Mouse (Mus musculus) lung, embryonic 16.5 days (tissue): ENCODE data around the gene Vsx1. TPM values are rescaled to one million over a fixed set of nuclear protein-coding genes. Genes with fewer than 3 reads are reported as not detected.
A peak's percentile ranks its signal among the peaks of the same experiment; 100 is the strongest.

ENCODE experiments used
- ATAC-seq: fragments of 200-750 bp; cut with Nextera tagmentation; 2 replicates; pipeline ENCODE4 v1.8.0; 2017; ENCODE audit warnings: low read depth, mild to moderate bottlenecking, moderate library complexity
- H3K27ac ChIP-seq: fragments of 300-500 bp; sonication (generic); 2 replicates; pipeline ENCODE4 v1.5.1; 2014; ENCODE audit warnings: mild to moderate bottlenecking, control low read depth, low read length
- H3K27me3 ChIP-seq: fragments of 300-500 bp; sonication (generic); 2 replicates; pipeline ENCODE4 v1.6.1; 2014; ENCODE audit warnings: low read depth, low read length, mixed read lengths; ENCODE audit not compliant: control insufficient read depth, insufficient read depth
- H3K36me3 ChIP-seq: fragments of 300-500 bp; sonication (generic); 2 replicates; pipeline ENCODE4 v1.6.1; 2014; ENCODE audit warnings: low read length; ENCODE audit not compliant: control insufficient read depth, insufficient read depth
- H3K4me1 ChIP-seq: fragments of 300-500 bp; sonication (generic); replicated peaks from 2 replicates; pipeline ENCODE4 v1.6.1; 2014; ENCODE audit warnings: low read length, mixed read lengths; ENCODE audit not compliant: control insufficient read depth, insufficient read depth
- H3K4me2 ChIP-seq: fragments of 300-500 bp; sonication (generic); 2 replicates; pipeline ENCODE4 v1.6.1; 2014; ENCODE audit warnings: low read depth, low read length, control low read depth
- H3K4me3 ChIP-seq: fragments of 300-500 bp; sonication (generic); 2 replicates; pipeline ENCODE4 v1.5.1; 2014; ENCODE audit warnings: mild to moderate bottlenecking, low read length, control low read depth
- H3K9ac ChIP-seq: fragments of 300-500 bp; sonication (generic); 2 replicates; pipeline ENCODE4 v1.6.1; 2014; ENCODE audit warnings: low read length, control low read depth
- H3K9me3 ChIP-seq: fragments of 300-500 bp; sonication (generic); 2 replicates; pipeline ENCODE4 v1.6.1; 2016; ENCODE audit warnings: low read length; ENCODE audit not compliant: control insufficient read depth
- WGBS: fragments of 180-500 bp; shearing (Covaris S2); extraction: QIAGEN DNeasy Blood & Tissue Kit; methylation state at CpG from one replicate; pipeline ENCODE4 v1.1.7; 2014; 5-methylcytosine and 5-hydroxymethylcytosine counted together
- polyA plus RNA-seq: library from polyadenylated mRNA; unstranded; fragments of >200 nt; fragmentation: Nextera tagmentation; extraction: Ambion mirVana; gene quantifications from 2 replicates; pipeline ENCODE4 v1.2.1, GENCODE M21; 2015

Gene Vsx1
- polyA plus RNA-seq, 1 experiment from 2014 or later: not detected

DNA sequence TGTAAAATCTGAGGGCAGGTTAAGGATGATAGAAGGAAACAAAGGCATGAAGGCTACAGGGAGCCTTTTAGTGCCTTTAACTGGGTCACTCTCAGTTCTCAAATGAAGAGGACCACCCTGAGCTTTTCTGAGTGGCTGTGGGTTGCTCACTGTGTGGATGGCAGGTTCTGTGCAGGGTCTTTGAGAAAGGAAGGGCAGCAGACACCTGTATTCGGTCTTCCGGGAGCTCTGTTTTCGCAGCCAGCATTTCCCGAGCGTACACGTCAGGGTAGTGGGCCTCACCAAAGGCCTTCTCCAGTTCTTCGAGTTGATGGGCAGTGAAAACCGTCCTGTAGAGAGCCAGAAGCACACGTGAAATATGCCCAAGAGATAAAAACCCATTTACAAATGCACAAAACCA, 3.8 kb downstream of the Vsx1 start:
- Histone ChIP-seq H3K4me2 (no peak overlapping the region), H3K27me3 (peaks cover 40% of the 10 kb centered on the region), H3K9ac (no peak overlapping the region), H3K4me3 (no peak overlapping the region), H3K36me3 (no peaks in the 10 kb centered on the region), H3K27ac (no peak overlapping the region), H3K4me1 (0 out of 2 replicates have a peak, but pooled peaks cover 3% of the 10 kb centered on the region), H3K9me3 (no peaks in the 10 kb centered on the region)
- no peak for ATAC-seq
- WGBS: 83% methylated on average over 9 of the region's 9 CpGs

DNA sequence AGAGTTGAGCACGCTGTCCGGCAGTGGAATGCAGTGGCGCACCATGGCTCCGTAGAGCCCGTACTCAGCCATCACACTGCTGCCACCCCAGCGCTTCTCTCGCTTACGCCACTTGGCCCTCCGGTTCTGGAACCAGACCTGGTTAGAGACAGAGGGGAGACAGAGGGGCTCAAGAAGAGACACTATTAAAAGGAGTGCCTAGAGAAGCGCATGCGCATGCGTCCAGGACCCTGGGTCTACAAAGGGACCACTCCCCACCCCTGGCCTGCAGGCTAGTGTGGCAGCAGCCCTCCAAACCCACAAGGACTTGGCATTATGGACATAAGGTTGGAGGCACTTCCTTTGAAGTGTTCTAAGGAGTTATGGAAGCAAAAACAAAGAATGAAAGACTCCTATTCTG, 4.7 kb downstream of the Vsx1 start:
- Histone ChIP-seq H3K4me2 (no peak overlapping the region), H3K4me1 (0 out of 2 replicates have a peak, but pooled peaks cover 3% of the 10 kb centered on the region), H3K27me3 (peaks cover 30% of the 10 kb centered on the region), H3K9me3 (no peaks in the 10 kb centered on the region), H3K36me3 (no peaks in the 10 kb centered on the region), H3K4me3 (no peak overlapping the region), H3K27ac (no peak overlapping the region), H3K9ac (no peak overlapping the region)
- no peak for ATAC-seq
- 77% methylated on average over 12 of the region's 12 CpGs for WGBS

DNA sequence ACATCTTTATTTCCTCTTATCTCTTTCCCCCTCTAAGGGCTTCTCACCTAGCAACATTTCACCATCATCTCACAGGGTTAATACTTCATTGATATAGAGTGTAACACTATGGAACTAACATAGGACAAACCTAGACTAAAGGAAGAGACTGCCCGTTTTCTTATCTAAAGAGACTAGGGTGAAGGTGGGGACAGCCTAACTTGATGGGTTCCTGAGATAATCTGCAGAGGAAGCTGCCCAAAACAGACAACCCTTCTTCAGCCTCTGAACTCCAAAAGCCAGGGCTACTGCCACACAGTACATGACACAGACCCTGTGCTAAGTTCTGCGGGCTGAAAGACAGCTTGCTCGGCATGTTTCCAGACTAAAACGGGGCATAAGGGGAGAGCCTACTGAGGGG, 7.6 kb downstream of the Vsx1 start:
- Histone ChIP-seq H3K4me2 (no peak overlapping the region), H3K27ac (no peak overlapping the region), H3K27me3 (peaks cover 4% of the 10 kb centered on the region), H3K9ac (no peak overlapping the region), H3K36me3 (no peaks in the 10 kb centered on the region), H3K9me3 (no peaks in the 10 kb centered on the region), H3K4me3 (no peak overlapping the region), H3K4me1 (no peaks in the 10 kb centered on the region)
- ATAC-seq: no peak
- 41% methylated on average over 4 of the region's 4 CpGs for WGBS

DNA sequence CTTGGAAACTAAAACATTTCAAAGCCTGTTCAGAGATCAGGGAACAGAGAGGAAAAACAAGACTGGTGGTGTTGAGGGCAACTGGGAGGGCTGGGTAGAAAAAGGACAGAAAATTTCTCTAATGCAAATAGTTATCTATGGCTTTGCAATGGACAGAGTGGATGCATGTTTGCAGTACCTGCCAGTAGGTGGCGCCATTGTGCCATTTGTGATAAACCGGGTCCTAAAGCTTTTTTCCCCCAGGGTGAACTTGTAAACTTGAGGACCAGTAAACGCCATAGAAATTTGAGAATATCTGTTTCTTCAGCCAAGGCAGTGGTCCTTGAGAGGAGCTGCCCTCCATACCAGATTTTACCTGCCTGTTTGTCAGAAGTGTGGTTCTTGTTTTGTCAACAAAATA, 10.8 kb downstream of the Vsx1 start:
- H3K36me3 ChIP-seq: no peaks in the 10 kb centered on the region
- no peak overlapping the region for H3K27ac ChIP-seq
- H3K4me2 ChIP-seq: no peak overlapping the region
- no peaks in the 10 kb centered on the region for H3K4me1 ChIP-seq
- no peak overlapping the region for H3K4me3 ChIP-seq
- 0% methylated on average over 3 of the region's 3 CpGs for WGBS
- H3K9ac ChIP-seq: no peak overlapping the region
- H3K27me3 ChIP-seq: no peaks in the 10 kb centered on the region
- ATAC-seq: no peak
- H3K9me3 ChIP-seq: no peaks in the 10 kb centered on the region

DNA sequence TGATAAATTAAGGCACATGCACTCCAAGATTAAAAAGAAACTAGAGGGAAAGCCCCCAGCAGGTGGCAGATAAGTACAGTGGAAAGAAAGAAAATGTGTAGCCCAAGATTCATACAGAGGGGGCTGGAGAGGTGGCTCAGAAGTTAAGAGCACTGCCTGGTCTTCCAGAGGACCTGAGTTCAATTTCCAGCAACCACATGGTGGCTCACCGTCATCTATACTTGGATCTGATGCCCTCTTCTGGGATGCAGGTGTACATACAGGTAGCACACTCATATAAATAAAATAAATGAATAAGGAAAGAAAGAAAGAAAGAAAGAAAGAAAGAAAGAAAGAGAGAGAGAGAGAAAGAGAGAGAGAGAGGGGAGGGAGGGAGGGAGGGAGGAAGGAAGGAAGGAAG, 13.6 kb downstream of the Vsx1 start:
- Histone ChIP-seq H3K27me3 (no peaks in the 10 kb centered on the region), H3K36me3 (no peaks in the 10 kb centered on the region), H3K27ac (no peak overlapping the region), H3K4me3 (no peak overlapping the region), H3K9ac (no peak overlapping the region), H3K4me1 (no peaks in the 10 kb centered on the region), H3K4me2 (no peak overlapping the region), H3K9me3 (no peaks in the 10 kb centered on the region)
- WGBS: 17% methylated on average over 1 of the region's 1 CpGs
- ATAC-seq: no peak

DNA sequence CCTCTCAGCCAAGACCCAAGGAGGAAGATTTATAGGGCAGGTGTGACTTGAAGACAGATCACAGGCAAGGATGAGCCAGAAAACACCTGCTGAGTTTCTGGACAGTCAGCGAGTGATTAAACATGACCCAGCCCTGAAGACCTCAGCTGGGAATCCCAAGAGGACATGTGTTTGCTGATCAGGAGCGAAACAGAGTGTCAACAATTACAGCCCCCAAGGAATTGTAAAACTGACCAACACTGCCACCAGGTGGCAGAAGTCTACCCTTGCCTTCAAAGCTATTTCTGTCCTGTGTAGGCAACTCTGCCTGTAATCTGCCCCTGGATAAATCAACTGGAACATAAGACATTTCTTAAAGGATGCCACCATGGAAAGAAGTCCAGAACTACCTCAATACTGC, 14.3 kb downstream of the Vsx1 start:
- Histone ChIP-seq H3K9ac (no peak overlapping the region), H3K4me1 (no peaks in the 10 kb centered on the region), H3K36me3 (no peaks in the 10 kb centered on the region), H3K9me3 (no peaks in the 10 kb centered on the region), H3K27me3 (no peaks in the 10 kb centered on the region), H3K4me2 (no peak overlapping the region), H3K27ac (no peak overlapping the region), H3K4me3 (no peak overlapping the region)
- ATAC-seq: peak; percentile 48
- WGBS: 2% methylated on average over 2 of the region's 2 CpGs

DNA sequence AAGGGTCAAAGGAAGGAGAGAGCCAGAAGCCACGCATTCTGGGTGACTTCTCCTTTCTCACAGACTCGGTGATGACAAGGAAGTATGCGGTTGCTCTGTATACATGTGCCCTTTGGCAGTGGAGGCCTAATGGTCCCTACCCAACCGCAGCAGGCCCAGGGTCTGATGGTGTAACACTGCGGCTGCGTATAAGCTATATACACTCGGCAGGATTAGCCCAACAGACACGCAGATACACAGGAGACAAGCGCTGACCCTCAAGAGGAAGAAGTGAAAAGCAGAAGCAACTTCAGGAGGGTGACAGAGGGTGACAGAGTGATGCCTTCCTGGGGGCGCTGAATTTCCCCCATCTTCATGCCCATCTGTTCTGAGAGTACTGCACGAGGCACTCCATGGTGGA, 15.2 kb downstream of the Vsx1 start:
- WGBS: 81% methylated on average over 11 of the region's 11 CpGs
- Histone ChIP-seq H3K9ac (no peak overlapping the region), H3K4me1 (peaks cover 4% of the 10 kb centered on the region), H3K4me3 (no peak overlapping the region), H3K27ac (no peak overlapping the region), H3K36me3 (no peaks in the 10 kb centered on the region), H3K9me3 (no peaks in the 10 kb centered on the region), H3K27me3 (no peaks in the 10 kb centered on the region), H3K4me2 (no peak overlapping the region)
- no peak; the same call in 1 of the 2 replicates for ATAC-seq

DNA sequence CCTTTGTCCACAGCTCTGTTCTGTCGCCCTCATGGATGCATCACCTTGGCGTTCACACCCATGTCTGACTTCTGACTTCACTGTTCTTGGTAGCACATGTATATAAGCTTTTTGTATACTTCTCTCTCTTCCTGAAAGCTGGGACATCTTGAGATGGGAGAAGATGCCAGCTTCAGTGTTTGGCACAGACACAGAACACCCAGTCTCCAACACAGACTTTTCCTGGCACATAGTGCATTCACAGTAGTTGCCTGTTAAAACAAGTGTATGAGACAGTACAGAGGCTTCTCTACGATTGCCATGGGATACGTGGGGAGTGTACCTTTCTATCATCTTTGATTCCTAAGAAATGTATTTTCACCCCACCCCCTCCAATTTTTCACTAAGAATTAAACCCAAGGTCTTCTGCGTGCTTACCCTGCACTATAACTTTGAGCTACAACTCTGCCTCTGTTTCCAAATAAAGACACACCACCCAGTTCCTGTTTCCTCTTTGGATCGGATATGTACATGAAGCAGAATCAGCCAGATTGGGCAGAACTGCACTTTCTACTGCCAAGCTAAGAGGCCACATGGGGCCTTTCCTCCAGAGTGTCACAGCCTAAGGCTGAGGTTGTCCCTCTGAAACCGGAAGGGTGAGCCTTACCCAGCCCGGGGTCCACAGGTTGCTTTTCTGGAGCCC, 17.4 kb downstream of the Vsx1 start:
- no peak overlapping the region for H3K27ac ChIP-seq
- H3K4me3 ChIP-seq: no peak overlapping the region
- no peaks in the 10 kb centered on the region for H3K36me3 ChIP-seq
- ATAC-seq: no peak
- H3K9me3 ChIP-seq: no peaks in the 10 kb centered on the region
- peaks cover 16% of the 10 kb centered on the region for H3K4me1 ChIP-seq
- peaks cover 2% of the 10 kb centered on the region; the same call in 1 of the 2 replicates for H3K27me3 ChIP-seq
- 62% methylated on average over 8 of the region's 8 CpGs for WGBS
- no peak overlapping the region for H3K4me2 ChIP-seq
- H3K9ac ChIP-seq: no peak overlapping the region

DNA sequence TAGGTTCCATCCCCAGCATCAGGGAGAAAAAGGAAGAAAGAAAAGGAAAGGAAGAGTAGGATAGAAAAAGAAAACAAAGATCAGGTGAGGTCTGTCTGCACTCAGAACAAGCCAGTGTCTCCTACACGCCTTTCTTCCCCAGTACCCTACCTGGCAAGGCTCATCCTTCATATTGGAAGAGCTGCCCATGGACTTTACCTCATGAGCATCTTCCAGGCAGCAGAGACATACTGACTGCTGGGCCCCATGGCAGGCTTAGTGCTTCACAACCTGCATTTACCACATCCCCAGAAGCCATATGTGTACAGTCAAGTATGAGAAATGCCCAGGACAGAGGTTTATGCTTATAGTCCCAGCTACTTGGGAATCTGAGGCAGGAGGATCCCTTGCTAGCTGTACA, 18.2 kb downstream of the Vsx1 start:
- Histone ChIP-seq H3K9ac (no peak overlapping the region), H3K27me3 (peaks cover 2% of the 10 kb centered on the region; the same call in 1 of the 2 replicates), H3K4me1 (peaks cover 16% of the 10 kb centered on the region), H3K27ac (no peak overlapping the region), H3K36me3 (no peaks in the 10 kb centered on the region), H3K9me3 (no peaks in the 10 kb centered on the region), H3K4me3 (no peak overlapping the region), H3K4me2 (no peak overlapping the region)
- ATAC-seq: no peak
- 75% methylated on average over 1 of the region's 1 CpGs for WGBS
